Mouse (Mus musculus) embryonic fibroblast, embryonic 13.5 days (primary cell): ENCODE data around the gene Spns3. TPM values are rescaled to one million over a fixed set of nuclear protein-coding genes. Genes with fewer than 3 reads are reported as not detected.

Source experiments
- H3K27ac ChIP-seq: 2 replicates; pipeline ENCODE4 v1.5.1; 2012; ENCODE audit warnings: low read length, control low read depth, inconsistent platforms; ENCODE audit not compliant: insufficient read depth
- H3K4me1 ChIP-seq: 2 replicates; pipeline ENCODE4 v1.6.1; 2011; ENCODE audit warnings: low read length; ENCODE audit not compliant: control insufficient read depth, insufficient read depth
- H3K4me3 ChIP-seq: 2 replicates; pipeline ENCODE4 v1.5.1; 2011; ENCODE audit warnings: mild to moderate bottlenecking, control low read depth, low read length; ENCODE audit not compliant: insufficient read depth
- CTCF ChIP-seq: IDR thresholded peaks from 2 replicates; pipeline ENCODE4 v1.5.1; 2011; ENCODE audit warnings: mild to moderate bottlenecking, control low read depth, low read length, moderate library complexity, borderline replicate concordance; ENCODE audit not compliant: insufficient read depth
- POLR2A ChIP-seq: IDR thresholded peaks from 2 replicates; pipeline ENCODE4 v1.6.1; 2011; ENCODE audit warnings: low read depth, mild to moderate bottlenecking, control low read depth, low read length, moderate library complexity
- polyA plus RNA-seq: library from polyadenylated mRNA; stranded (reverse); fragments of >200 nt; gene quantifications from 2 replicates; pipeline ENCODE4 v1.2.4, GENCODE M21; 2011; ENCODE audit warnings: low read depth; ENCODE audit not compliant: missing spikeins, insufficient read length

Spns3 gene
- not detected in 2 replicates for polyA plus RNA-seq

DNA sequence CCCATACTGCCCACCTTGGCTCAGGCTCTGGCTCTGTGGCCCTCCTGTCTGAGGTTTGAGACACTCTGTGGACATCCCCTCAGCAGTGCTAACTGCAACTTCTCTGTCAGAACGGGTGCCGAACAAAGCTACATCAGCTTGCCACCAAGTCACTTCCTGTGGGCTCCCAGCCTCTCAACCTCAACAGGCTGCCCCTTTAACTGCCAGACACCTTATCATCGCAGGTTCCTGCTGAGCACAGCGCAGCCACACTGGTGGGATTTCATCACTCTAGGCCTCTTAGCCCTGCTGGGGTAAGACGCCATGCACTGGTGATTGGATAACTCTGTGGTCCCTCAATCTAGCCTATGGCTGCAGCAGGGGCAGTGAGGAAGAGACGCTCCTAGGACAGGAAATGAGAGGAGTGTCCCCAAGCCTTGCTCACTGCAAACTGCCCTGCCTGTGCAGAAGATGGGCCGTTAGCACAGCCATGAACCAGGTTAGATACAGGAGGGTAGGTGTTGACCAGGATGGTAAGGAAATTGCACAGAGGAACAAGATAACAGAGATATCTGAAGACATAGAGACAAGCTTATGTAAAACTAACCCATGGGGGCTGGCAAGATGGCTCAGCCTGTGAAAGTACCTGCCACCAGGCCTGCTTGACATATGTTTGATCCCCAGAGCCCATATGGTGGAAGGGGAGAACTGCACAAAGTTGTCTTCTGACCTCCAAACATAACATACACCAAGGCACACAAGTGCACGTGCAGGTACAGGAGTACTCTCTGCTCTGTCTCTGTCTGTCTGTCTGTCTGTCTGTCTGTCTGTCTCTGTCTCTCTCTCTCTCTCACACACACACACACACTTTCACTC, at the start of gene Spns3:
Spns3 (minus strand) TSS at position 373 of the 855 bp plus-strand sequence.
- TF ChIP-seq CTCF (no peak), POLR2A (no peak)
- H3K27ac ChIP-seq, result no peak within 1 kb of the TSS
- no peaks in the 10 kb centered on the region for H3K4me1 ChIP-seq
- H3K4me3 ChIP-seq, result no peak within 1 kb of the TSS

DNA sequence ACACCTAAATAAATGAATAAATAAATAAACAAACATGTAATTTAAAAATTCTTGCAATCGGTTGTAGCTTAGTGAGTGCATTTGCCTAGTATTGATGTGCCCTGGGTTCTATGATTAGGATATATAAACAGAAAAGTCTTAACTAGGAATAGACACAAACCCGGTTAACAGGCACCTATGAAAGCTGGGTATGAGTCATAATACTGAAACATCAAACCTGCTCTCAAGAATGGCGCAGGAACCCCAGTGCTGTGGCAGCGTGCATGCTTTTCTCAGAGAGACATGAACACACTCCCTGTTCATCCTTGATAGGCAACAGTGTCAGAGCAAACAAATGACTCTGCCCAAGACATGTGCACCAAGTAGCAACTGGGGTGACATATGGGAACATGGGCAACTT, 47.5 kb upstream of the Spns3 start:
- Histone ChIP-seq H3K4me1 (0 out of 2 replicates have a peak, but pooled peaks cover 2% of the 10 kb centered on the region), H3K4me3 (no peak overlapping the region), H3K27ac (no peak overlapping the region)
- TF ChIP-seq CTCF (no peak), POLR2A (no peak)

DNA sequence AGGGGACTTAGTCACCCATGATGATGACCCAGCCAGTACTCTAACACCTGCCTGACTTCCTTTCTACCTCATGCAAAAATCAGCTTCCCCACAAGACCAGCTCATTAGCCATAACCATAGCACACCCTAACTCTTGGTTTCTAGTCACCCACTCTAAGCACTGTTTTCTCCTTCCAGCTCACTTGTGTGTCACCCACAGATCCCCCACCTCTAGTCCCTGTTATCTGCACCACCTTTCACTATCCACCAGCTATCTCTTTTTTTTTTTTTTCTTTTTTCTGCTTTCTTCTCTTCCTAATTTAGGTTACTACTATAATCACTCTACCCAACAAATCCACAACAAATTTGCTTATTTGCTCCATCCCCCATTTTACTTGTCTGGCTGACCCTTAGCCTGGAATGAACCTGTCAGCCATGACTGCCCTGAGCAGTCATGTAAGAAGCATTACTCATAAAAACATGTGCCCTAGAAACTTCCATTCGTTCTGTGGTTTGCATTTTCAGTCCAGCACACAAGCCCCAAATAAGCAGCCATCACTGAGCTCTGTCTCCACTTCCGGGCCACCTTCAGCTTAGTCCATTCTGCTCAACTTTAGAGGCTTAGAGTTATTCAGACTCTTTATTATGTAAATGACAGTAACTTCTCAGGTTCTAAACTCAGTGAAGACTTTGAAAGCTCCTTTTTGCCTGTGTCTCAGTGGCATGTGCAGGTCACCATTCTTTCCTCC, 44.9 kb upstream of the Spns3 start:
- H3K4me3 ChIP-seq, result no peak overlapping the region
- no peak overlapping the region for H3K27ac ChIP-seq
- H3K4me1 ChIP-seq, result no peaks in the 10 kb centered on the region
- TF ChIP-seq CTCF, result no peak
- no peak for TF ChIP-seq POLR2A

DNA sequence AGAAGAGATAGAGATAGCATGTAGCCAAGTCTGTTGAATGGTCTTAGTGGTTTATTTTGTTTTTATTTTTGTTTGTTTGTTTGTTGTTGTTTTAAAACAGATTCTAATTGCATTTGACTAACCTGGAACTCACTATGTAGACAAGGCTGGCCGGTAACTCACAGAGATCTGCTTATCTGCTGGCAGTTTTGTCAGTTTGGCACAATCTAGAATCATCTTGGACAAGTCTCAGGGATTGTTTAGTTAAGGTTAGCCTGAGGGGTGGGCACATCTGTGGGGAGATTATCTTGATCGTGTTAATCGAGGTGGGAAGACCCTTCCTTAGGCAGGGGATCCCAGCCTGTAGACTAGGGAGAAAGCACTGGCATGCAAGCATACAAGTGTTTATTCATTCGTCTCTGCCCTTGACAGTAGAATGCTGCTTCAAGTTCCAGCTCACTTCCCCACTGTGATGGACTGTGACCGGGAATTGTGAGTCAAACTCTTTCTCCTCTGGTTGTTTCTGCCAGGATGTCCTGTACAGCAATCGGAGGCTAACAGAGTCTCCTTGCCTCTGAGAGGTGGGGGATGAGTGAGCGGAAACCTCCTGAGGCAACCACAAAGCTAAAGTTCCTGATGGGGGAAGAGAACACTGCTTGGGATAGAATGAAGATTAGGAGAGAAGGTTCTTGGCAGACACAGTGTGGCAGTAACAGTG, 37.4 kb upstream of the Spns3 start:
- Histone ChIP-seq H3K4me3 (no peak overlapping the region), H3K4me1 (no peaks in the 10 kb centered on the region), H3K27ac (no peak overlapping the region)
- TF ChIP-seq CTCF, result no peak
- no peak for TF ChIP-seq POLR2A

DNA sequence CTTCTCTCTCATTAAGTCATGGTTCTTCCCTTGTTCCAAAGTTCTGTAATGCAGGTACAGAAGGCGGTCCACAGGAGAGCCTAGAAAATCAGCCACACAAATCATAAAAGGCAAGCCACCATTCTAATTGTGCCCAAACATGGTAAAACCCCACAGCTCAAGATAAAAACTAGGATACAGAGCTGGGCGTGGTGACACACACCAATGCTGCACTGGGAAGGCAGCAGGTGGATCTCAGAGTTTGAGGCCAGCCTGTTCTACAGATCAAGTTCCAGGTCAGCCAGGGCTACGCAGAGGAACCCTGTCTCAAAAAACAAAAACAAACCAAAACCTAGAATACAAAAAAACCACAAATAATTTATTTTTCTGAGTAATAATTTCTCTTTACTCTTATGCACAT, 36.3 kb upstream of the Spns3 start:
- Histone ChIP-seq H3K27ac (no peak overlapping the region), H3K4me1 (no peaks in the 10 kb centered on the region), H3K4me3 (no peak overlapping the region)
- TF ChIP-seq POLR2A (no peak), CTCF (no peak)

DNA sequence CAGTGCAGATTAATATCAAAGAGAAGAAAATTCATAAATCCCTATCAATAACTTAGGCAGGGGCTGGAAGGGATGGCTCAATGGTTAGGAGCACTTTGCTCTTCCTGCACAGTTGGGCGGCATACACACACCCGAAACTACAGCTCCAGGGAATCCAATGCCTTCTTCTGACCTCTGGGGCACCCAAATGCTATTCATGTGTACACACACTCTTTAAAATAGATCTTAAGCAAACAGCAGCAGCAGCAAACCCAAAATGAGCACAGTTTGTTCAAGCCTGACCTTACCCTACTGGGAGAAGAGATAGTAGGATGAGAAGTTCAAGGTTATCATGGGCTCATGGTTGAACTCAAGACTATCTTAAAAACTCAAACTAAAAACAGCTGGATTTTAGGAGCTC, 32.8 kb upstream of the Spns3 start:
- Histone ChIP-seq H3K4me1 (no peaks in the 10 kb centered on the region), H3K4me3 (no peak overlapping the region), H3K27ac (no peak overlapping the region)
- TF ChIP-seq CTCF, result no peak
- TF ChIP-seq POLR2A, result no peak

DNA sequence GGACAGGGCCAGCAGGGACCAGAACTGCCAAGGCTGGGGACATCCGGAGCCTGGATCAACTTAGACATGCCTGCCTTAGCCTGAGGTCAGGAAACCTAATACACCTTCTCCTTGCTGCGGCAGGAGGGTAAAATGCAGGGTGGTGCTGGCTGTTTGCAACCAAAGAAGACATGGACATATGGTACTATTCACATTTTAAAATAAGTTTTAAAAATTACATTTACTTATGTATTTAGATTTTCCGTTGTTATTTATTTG, 32.1 kb upstream of the Spns3 start:
- no peak for TF ChIP-seq CTCF
- no peak for TF ChIP-seq POLR2A
- Histone ChIP-seq H3K27ac (no peak overlapping the region), H3K4me1 (no peaks in the 10 kb centered on the region), H3K4me3 (no peak overlapping the region)

DNA sequence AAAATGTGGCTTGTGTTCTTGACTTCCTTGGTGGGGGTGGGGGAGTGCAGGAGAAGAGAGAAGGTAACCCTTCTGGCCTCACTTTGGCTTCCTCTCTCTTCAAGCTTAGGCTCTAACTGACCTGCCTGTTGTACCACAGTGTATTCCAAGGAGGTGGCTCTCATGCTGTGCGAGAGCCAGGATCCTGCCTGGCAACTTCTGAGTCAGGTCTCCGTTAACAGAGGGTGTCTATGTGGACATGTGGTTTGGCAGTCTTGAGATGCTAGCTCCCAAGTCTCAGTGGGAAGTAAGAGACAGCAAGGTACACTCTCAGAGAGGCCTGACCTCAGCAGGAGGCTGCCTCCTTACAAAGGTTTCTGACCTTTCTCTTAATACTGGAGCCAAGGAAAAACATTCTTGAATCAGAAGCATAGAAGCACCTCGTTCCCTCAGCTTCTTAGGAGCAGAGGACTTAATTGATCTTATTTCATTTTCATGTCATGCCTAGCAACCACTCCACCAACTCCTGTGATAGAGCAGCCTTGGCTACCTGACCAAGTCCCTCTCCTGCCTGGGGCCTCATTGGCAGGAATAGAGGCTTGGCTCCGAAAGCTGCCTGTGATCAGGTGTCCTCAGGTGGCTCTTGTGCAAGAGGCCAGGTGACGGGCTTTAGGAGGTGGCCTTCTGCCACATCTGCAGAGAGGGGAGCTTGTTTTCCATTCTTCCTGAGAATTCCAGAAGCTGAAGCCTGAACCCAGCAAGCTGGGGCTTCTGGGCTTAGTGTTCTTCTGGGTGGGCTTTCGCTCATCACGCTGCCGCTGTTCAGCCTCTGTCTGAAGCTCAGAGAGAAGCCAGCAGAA, 31.5 kb upstream of the Spns3 start:
- Histone ChIP-seq H3K4me3 (no peak overlapping the region), H3K4me1 (peaks cover 2% of the 10 kb centered on the region; the same call in 1 of the 2 replicates), H3K27ac (no peak overlapping the region)
- no peak for TF ChIP-seq POLR2A
- no peak for TF ChIP-seq CTCF

DNA sequence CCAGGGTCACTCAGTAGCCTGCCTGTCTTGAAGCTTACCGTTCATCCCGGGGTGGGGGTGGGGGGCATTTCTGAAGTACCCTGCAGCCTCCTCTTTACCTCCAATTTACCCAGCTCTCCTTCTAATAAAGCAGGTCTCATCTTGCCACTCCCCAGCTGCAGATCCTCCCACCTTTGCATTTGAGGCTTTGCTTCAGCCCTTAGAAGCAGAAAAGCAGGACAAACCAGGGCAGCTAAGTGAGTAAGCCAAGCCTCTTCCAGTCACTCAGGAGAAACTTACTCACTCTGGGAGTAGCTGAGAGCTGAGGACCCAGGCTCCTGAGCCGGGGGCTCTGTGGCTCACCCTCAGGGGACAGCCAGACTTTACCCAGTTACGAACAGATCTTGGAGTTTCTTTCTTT, 28.2 kb upstream of the Spns3 start:
- Histone ChIP-seq H3K4me1 (peaks cover 4% of the 10 kb centered on the region; the same call in 1 of the 2 replicates), H3K4me3 (no peak overlapping the region), H3K27ac (no peak overlapping the region)
- TF ChIP-seq POLR2A, result no peak
- TF ChIP-seq CTCF, result no peak
